Mouse (Mus musculus): Measurements from ENCODE around the gene Arrdc5.

GRCm38 (mm10) chr17:56255429-56255828 is 44.7 kb downstream of the Arrdc5 start:
- TF ChIP-seq MYOG (IDR thresholded peaks at IDR 0.05; ENCODE audit: control insufficient read depth in 1 of 3, insufficient read depth in 1 of 3, insufficient read length in 2 of 3, low read depth in 2 of 3) (no peak), POLR2A (IDR thresholded peaks at IDR 0.05; ENCODE audit: insufficient read length, low read depth) (no peak), TCF12 (IDR thresholded peaks at IDR 0.05; ENCODE audit: insufficient read depth, poor library complexity, severe bottlenecking) (no peak), POLR2AphosphoS2 (IDR thresholded peaks at IDR 0.05; ENCODE audit: insufficient read length, low read depth) (no peak), MYOD1 (IDR thresholded peaks at IDR 0.05; ENCODE audit: control insufficient read depth in 1 of 3, insufficient read length in 2 of 3, low read depth in 2 of 3) (no peak), E2F4 (IDR thresholded peaks at IDR 0.05; ENCODE audit: insufficient read depth) (no peak), USF1 (IDR thresholded peaks at IDR 0.05; ENCODE audit: low read depth) (no peak), REST (IDR thresholded peaks at IDR 0.05; ENCODE audit: insufficient read depth, insufficient read length) (no peak), MAX (IDR thresholded peaks at IDR 0.05; ENCODE audit: low read depth) (no peak), CEBPB (IDR thresholded peaks at IDR 0.05; ENCODE audit: insufficient read depth, poor library complexity, severe bottlenecking) (no peak), SRF (IDR thresholded peaks at IDR 0.05; ENCODE audit: control insufficient read depth, insufficient read length, low read depth) (no peak)
